Mouse (Mus musculus) embryonic stem cell, embryonic (primary cell): ENCODE results near the gene Vmn1r198.
"Not testable (repeated sequence)": the region's sequence is repeated elsewhere in the genome, so short reads cannot be mapped to it uniquely, and the experiment has no call there.

Source experiments
- CTCF ChIA-PET, 4 experiments: fragments of 300-600 bp in 2 of 4; fragments of 350-600 bp in 2 of 4; sonication (Branson Sonifier 250); formaldehyde crosslinking; loops; one replicate each; lab custom pipeline; 2022; ENCODE audit warnings: inconsistent platforms in 2 of 4; lab: Charles Lee
- POLR2A ChIA-PET, 4 experiments: fragments of 300-600 bp in 2 of 4; fragments of 350-600 bp in 2 of 4; sonication (Branson Sonifier 250); formaldehyde crosslinking; loops; one replicate each; lab custom pipeline; 2022; ENCODE audit warnings: antibody characterized with exemption in 4 of 4, inconsistent platforms in 1 of 4; lab: Charles Lee

The Vmn1r198 gene

DNA sequence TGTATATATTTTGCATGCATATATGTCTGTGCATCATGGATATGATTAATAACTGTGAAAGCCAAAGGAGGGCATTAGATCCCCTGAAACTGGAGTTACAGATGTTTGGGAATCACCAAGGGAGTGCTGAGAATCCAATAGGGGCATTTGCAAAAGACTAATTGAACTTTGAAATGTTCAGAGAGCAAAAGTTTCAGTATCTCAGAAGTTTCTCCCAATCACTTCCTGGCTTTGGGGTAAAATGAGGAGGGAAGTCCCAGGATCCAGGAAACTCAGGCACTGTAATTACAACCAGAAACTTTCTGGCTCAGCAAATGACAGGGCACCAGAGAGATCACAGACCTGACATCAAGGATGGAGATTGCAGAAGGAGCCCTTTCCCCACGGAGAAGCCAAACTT, at the start of gene Vmn1r198:
TSS of gene Vmn1r198 (plus strand) at position 301 of the 400 bp plus-strand sequence.
- CTCF ChIA-PET, result no interaction called here
- POLR2A ChIA-PET, result no interaction called here

DNA sequence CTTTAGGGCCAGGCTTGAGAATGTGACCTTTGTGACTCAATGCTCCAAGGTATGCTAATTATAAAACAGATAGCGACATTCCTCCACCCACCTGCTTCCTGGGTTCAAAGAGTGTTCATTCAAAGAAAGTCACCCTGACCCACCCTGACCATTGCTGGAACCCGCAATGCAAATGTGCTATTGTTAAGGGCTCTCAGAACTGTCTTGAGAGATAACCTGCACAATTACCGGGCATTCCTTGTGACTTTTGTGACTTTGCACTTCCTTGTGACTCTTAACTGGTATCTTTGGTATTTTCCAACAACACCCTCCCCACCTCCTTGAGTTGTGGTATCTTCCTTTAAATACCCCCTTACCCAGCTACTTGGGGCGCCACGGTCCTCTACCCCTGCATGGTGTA, 42.1 kb upstream of the Vmn1r198 start:
- CTCF ChIA-PET, POLR2A ChIA-PET: not testable (repeated sequence)

DNA sequence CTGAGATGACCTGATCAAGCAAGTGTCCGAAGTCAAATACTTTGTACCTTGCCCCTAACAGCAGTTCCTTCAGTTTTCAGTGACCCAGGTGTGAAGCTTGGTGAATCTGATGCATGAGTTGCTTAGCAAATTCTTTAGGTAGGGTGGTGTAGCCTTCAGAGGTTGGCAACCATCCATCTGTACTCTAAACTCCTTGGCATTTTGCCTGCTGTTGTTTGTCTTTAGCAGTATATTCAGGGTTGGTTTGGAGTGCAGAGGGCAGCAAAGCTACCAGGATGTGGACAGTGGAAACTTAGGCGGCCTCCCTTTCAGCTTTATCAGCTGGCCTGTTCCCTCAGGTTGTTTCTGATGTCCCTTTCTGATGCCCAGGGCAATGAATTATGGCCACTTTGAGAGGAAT, 34.8 kb upstream of the Vmn1r198 start:
- ChIA-PET CTCF (no interaction called here), POLR2A (no interaction called here)

DNA sequence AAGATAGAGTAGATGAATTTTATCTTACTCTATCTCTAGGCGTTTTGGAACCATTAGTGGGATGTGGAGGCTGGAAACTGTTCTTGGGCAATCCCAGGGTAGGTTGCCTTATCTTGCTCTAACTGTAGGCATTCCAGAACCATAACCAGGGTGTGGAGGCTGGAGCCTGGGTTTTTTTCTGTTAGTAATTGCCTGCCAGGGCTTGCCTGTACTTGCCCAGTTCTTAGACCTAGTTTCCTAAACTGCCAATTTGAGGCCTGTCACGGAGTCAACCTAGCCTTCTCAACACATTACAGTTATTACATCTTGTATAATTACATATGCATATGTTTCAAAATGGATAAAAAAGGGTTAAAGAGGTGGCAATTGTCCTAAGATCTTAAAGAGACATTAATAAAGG, 32.8 kb upstream of the Vmn1r198 start:
- CTCF ChIA-PET, result no interaction called here
- POLR2A ChIA-PET, result no interaction called here

DNA sequence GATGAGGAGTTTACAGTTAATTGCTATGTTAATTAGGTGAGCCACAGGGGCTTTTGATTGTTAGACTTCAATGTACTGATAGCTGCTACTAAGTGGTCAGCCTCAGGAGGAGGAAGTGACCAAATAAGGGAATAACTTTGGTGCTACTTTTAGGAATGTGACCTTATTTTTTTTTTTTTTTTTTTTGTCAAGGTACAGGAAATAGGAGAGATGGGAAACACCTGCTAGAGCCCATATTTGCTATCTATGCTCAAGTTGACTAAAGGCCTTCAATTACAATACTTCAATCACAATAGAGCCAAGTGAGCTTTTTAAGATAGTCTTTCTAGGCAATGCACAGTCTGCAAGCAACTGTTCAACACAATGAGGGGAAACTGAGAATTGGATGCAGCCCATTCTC, 30.1 kb upstream of the Vmn1r198 start:
- POLR2A ChIA-PET, result interaction anchor here in 3 of 4 experiments (0.6 to 1.2 kb wide), 7 partner anchors 59 to 566 kb away, joined by 3 to 13 read pairs (median 4); partner anchors contain the start of genes Hist1h2ag (in 1 of the 3), Hist1h2bj (in 1 of the 3), Hist1h2bn (in 1 of the 3) and Pom121l2 (in 1 of the 3)

DNA sequence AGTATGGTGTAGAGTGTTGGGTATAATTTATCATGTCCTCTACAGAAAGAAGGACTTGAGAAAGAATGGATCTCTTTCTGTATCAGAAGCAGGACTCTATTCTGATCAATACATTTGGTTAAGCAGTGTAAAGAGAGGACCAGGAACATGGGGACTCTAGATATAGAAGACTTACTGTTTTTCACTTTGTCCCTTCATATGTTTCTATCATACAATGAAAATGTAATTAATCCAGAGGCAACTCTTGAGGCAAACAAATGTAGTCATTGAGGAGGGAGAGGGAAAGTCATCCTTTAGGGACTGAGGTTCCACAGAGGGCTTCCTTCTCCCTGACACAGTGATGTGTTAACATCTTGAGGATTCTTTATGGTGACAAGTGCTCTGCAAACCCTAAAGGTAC, 25.9 kb upstream of the Vmn1r198 start, which contains the start of gene Vmn1r197:
TSS of gene Vmn1r197 (plus strand) at position 301 of the 400 bp plus-strand sequence.
- CTCF ChIA-PET, result no interaction called here
- POLR2A ChIA-PET, result no interaction called here

More for the DNA sequence above, 30.1 kb upstream of the Vmn1r198 start:
- CTCF ChIA-PET, result no interaction called here

DNA sequence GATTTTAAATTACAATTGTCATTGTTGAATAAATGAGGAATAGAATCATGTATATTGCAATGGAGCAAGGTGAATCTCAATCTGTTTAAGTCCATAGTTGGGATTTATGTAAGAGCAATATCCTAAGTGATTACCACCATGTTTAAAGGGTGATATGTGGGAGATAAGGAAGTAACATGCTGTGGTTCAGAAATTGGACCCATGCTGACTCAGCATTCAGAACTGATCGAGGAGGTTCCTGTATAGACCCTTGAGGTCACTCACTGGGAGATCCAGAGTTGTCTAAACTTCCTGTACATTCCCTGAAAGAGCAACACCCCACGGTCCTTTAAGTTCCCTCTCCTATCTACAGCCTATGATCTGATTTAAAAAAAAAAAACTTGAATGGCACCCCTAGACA, 16.9 kb upstream of the Vmn1r198 start:
- ChIA-PET CTCF (no interaction called here), POLR2A (no interaction called here)

DNA sequence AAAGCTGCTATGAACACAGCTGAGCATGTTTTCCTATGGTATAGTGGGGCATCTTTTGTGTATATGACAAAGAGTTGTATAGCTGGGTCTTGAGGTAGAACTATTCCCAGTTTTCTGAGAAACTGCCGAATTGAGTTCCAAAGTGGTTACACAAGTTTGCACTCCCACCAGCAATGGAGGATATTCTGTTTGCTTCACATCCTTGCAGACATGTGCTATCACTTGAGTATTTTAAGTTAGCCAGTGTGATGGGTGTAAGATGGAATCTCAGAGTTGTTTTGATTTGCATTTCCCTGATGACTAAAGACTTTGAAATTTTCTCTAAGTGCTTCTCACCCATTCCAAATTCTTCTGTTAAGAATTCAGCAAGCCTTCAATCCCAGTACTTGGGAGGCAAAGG, 14.6 kb upstream of the Vmn1r198 start:
- ChIA-PET CTCF (no interaction called here), POLR2A (no interaction called here)

DNA sequence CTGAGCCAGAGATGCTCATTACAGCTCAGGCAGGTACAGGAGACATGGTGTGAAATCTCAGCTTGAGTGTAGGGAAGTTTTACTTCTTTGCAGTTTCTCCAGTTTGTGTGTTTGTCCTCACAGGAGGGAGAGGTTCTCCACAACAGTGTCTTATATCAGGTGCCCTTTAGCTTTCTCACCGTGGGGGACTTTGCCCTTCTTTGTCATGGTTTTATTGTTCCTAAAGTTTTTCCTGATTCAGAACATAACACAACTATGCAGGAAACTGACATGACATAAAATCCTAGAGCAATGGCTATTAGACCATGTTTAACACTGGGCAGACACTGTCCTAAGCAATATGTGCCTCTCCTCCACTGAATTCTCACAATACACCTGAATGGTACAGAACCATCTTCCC, 649 bp downstream of the Vmn1r198 start:
- POLR2A ChIA-PET, result interaction anchor here in 1 of 4 experiments (0.6 kb wide), 1 partner anchor 307 kb away, joined by 3 read pairs; no protein-coding TSS in a partner anchor
- CTCF ChIA-PET, result interaction anchor here in 1 of 4 experiments (0.5 kb wide), 1 partner anchor 1877 kb away, joined by 3 read pairs; no protein-coding TSS in a partner anchor

DNA sequence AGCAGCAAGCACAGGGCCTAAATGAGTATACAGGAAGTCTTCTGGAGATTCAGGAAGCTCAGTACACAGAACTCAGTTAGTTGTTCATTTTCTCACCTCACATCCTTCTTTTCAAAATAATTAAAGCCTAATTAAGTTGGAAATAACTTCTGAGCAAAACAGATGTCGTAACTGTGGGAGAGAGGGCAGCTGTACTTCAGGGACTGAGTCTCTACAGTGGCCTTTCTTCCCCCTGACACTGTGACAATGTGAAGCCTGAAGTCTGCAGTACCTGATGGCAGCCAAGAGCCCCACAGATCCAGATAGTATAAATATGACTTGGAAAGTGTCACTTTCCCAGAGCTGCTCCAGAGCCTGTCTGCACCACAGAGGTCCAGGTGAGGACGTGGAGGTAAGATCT, 29.4 kb downstream of the Vmn1r198 start, which contains the start of gene Vmn1r199:
TSS of gene Vmn1r199 (plus strand) at position 301 of the 400 bp plus-strand sequence.
- CTCF ChIA-PET, result no interaction called here
- POLR2A ChIA-PET, result no interaction called here

DNA sequence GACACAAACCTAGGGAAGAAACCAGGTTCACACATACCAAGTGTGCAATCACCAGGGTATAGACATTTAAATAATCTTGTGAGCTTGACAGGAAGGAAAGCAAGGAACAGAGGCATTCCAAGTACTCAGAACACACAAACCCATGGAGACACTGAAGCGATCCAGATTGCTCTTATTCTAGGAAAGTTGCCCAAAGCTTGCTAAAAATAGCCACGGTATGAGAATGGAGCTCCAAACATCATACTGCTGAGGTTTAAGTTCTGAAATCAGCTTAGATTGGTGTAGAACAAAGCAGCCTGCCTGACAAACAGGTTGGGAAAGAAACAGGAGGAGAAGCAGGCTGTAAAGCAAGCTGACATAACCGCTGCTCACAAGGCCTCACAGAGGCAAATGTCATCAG, 31.0 kb downstream of the Vmn1r198 start:
- CTCF ChIA-PET, result interaction anchor here in 1 of 4 experiments (0.6 kb wide), 1 partner anchor 12 kb away, joined by 3 read pairs; no protein-coding TSS in a partner anchor
- POLR2A ChIA-PET, result not testable (repeated sequence)

DNA sequence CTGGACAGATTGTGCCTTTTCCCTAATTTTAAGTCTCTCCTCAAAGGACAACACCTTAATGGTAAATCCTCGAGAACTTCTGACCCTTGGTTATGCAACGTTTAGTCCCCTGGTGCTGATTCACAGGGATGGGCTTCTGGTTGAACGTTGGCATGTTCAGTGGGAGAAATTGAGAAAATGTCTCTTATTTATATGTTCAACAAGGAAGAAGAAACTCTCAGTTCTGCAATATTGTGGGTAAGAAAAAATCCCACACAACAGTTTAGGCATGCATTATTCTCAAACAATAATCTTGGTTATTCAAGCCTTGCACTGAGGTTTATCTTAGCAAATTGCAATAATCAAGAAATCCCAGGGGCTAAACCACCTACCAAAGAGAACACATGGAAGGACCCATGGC, 33.2 kb downstream of the Vmn1r198 start:
- ChIA-PET POLR2A (no interaction called here), CTCF (no interaction called here)

DNA sequence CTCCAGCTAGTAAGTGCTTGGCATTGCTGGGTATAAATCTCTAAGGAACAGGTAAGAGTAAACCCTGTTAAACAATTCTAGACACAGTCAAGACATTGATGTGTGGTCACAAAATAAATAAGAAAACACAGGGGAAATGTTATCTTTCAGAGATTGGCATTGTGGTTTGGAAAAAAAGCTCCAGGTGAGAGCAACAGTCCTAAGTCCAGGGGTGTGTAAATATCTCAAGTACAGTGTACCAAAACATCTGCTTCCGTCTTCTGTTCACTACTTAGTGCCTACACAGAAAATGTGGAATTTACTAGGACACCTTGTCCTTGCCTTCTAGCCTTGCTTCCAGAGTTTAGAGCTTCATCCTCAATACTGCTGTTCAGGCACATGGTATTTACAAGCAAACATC, 36.9 kb downstream of the Vmn1r198 start:
- CTCF ChIA-PET, result no interaction called here
- POLR2A ChIA-PET, result no interaction called here

DNA sequence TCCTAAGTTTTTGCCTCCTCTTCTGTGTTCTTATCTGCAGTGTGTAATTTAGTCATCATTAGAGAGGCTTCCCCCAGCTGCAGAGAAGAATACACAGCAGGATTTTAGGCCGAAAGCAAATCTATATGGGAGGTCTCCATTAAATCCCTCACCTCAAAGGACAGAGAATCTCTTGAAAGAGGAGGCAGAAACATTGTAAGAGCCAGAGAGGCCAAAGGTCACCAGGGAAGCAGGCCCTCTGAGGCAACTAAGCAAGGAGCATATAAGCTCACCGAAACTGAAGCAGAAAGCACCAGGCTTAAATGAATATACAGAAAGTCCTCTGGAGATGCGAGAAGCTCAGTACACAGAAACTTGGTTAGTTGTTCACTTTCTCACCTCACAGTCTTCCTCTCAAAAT, 39.9 kb downstream of the Vmn1r198 start, which contains the start of gene Vmn1r200:
TSS of gene Vmn1r200 (plus strand) at position 301 of the 400 bp plus-strand sequence.
- ChIA-PET POLR2A (no interaction called here), CTCF (no interaction called here)

DNA sequence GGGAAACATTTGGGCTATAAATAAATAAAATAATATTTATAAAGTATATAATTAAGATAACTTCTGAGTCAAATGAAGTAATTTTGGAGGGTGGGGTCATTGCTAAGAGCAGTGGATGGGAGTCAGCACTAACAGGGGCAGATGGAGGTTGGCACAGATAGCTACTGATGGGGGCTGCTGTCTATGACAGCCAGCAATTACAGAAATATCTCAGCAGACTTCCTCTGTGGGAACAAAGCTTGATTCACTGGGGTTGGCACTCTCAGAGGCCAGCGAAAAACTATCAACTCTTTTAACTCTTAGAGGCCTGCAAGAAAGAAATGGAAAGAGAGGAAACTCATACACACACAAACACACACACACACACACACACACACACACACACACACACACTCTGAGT, 52.8 kb downstream of the Vmn1r198 start:
- ChIA-PET CTCF (interaction anchor here in 1 of 4 experiments (0.5 kb wide), 1 partner anchor 351 kb away, joined by 3 read pairs; no protein-coding TSS in a partner anchor), POLR2A (no interaction called here)
